Mouse (Mus musculus) layer of hippocampus, postnatal 14 days (tissue): ENCODE measurements around the gene Sult2b1. TPM values are rescaled to one million over a fixed set of nuclear protein-coding genes. Genes with fewer than 3 reads are reported as not detected.
A peak's percentile ranks its signal among the peaks of the same experiment; 100 is the strongest.

ENCODE experiments used
- DNase-seq, 2 experiments: peaks; one replicate each; pipeline ENCODE4 v3.0.0; 2021 to 2022; ENCODE audit warnings: low spot score in 2 of 2, mixed read lengths in 1 of 2
- total RNA-seq, 2 experiments: library from RNA; stranded (reverse); gene quantifications; 2 replicates each; pipeline ENCODE4 v1.2.3; 2021

The Sult2b1 gene
- total RNA-seq, 2 experiments from 2014 or later: 8.7 to 12.0 TPM

GRCm38 (mm10) chr7:45701607-45702006 lies 82.9 kb downstream of the Sult2b1 start:
- DNase-seq: no peak

- peak in 1 of 2 experiments; percentile 66 for DNase-seq
Observed at GRCm38 (mm10) chr7:45701072-45701471, 83.4 kb downstream of the Sult2b1 start.

- DNase-seq: peak; percentile 78 to 91
Observed at GRCm38 (mm10) chr7:45700301-45701015, 84.0 kb downstream of the Sult2b1 start.

GRCm38 (mm10) chr7:45699523-45700141 lies 84.8 kb downstream of the Sult2b1 start, which contains the start of gene Car11:
Gene Car11, plus strand, starts transcription at chr7:45699843.
- DNase-seq: peak; percentile 37 to 39

GRCm38 (mm10) chr7:45697894-45698293 lies 86.6 kb downstream of the Sult2b1 start:
- DNase-seq: no peak

GRCm38 (mm10) chr7:45695098-45695497 lies 89.4 kb downstream of the Sult2b1 start:
- DNase-seq: no peak

GRCm38 (mm10) chr7:45693921-45694591 lies 90.4 kb downstream of the Sult2b1 start, which contains the start of gene Sec1:
Gene Sec1, minus strand, starts transcription at chr7:45694402.
- DNase-seq: no peak

- DNase-seq: no peak
Observed at GRCm38 (mm10) chr7:45692364-45692763, 92.1 kb downstream of the Sult2b1 start.

- no peak for DNase-seq
Observed at GRCm38 (mm10) chr7:45689800-45690199, 94.7 kb downstream of the Sult2b1 start.

GRCm38 (mm10) chr7:45689099-45689498 lies 95.4 kb downstream of the Sult2b1 start:
- no peak for DNase-seq

GRCm38 (mm10) chr7:45686841-45687240 lies 97.6 kb downstream of the Sult2b1 start:
- no peak for DNase-seq

GRCm38 (mm10) chr7:45685811-45686210 lies 98.7 kb downstream of the Sult2b1 start:
- DNase-seq: no peak

GRCm38 (mm10) chr7:45683396-45684050 lies 100.9 kb downstream of the Sult2b1 start, which contains the start of gene Ntn5:
Gene Ntn5, plus strand, starts transcription at chr7:45684022.
- no peak for DNase-seq

- DNase-seq: peak; percentile 89 to 92
Observed at GRCm38 (mm10) chr7:45682144-45683126, 102.0 kb downstream of the Sult2b1 start.

GRCm38 (mm10) chr7:45681046-45681736 lies 103.3 kb downstream of the Sult2b1 start:
- DNase-seq: no peak
